Mouse (Mus musculus): ENCODE data around the gene Tmcc3.

Tmcc3 gene

DNA sequence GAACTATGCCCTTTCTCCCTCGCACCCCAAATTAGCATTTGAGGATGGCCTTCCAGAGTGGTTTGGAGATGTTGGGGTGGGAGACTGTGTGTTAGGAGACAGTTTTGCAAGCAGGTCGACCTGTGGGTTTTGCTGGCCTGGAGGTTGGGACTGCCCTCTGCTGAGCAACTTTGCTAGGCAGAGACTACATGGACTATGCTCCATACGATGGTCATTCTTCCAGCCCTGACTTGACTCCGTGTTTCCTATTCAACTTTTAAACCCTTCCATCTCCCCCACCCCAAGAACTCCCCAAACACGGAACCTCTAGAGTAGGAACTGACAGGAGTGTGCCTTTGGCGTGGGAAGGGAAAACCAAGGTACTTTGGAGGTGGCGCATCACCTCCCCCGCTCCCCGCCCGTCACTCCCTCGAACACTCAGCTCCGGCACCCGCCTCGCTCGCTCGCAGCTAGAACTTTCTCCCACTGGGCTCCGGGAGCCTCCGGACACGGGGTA lies at the start of gene Tmcc3:
Tmcc3 (plus strand) TSS at position 439 of the 496 bp plus-strand sequence.
- in situ Hi-C loops (cut with MboI; ENCODE audit: low pct_unique_long_range_greater_than_20kb in 1 of 2, low sequenced_read_pairs in 2 of 2, unreplicated experiment in 1 of 2) = no loop called here

DNA sequence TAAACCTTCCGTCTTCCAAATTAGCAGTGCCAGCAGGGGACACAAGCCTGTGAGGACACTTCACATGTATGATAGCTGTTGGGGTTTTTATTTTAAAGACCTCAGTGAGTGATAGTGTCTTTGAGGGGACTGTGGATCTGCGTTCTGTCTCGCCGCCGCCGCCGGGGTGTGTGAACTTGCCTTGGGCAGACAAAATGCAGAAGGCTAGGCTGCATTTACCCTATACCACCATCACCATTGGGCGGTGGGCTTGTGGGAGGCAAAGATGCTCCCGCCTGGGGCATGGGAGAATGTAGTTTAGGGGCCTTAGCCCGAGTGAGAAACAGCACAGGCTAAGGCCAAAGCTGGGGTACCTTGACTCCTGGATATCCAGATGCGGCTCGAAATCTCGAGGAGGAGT lies 49.1 kb upstream of the Tmcc3 start:
- in situ Hi-C loops (cut with MboI; ENCODE audit: low pct_unique_long_range_greater_than_20kb in 1 of 2, low sequenced_read_pairs in 2 of 2, unreplicated experiment in 1 of 2) = no loop called here

DNA sequence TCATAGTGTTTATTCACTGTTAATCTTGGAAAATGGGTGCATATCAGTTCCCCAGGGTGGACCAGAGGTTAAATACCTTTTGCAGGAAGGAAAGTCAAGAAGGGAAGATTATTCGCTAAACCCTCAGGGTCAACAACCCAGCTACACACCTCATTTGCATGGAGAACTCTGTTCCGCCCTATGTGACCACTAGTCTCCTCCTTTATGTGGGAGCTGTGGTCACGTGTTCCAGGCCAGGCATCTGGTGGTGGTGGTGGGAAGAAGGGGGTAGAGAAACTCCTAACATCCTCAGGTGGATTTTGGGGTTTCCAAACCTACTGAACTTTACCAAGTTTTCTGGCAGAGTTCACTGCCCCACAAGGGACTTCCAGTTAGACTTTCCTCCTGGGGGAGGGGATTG lies 48.5 kb upstream of the Tmcc3 start:
- in situ Hi-C loops (cut with MboI; ENCODE audit: low pct_unique_long_range_greater_than_20kb in 1 of 2, low sequenced_read_pairs in 2 of 2, unreplicated experiment in 1 of 2) = no loop called here

DNA sequence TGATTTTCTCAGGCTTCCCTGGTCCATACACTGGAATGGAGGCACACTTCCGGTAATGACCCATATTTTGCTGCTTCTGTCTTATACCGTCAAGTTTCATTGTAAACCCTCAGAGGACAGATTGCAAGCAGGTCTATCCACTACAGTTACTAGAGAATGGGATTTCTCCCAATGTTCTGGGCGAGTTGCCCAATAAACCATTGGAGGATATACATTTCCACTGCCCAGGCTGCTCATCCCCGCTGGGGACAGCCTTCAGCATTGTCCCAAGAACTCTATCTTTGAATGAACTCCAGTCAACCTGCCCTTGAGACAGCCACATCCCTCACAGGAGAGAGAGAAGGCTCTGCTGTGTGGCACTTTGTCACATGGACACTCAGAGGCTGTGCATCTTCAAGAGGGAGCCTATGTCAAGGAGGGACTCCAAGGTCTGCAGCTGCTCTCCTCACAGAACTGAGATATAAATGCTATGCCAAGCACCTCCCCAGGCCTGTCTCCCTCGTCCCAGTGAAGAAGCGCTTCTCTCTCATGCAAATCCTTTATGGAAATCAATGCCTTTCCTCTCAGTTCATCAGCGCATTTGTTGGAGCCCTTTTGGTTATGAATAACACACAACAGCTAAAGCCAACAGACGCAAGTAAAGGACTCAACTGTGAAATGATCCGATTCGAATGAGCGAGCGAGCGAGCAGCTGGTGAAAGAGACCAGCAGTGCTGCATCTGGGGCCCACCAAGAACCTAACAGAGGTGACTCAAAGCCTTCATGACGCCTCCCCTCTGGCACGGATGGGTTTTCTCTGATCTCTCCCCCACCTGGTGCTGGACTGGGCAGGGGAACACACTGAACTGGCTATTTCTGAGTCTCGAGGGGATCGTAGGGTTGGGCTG lies 45.9 kb upstream of the Tmcc3 start:
- in situ Hi-C loops (cut with MboI; ENCODE audit: low pct_unique_long_range_greater_than_20kb in 1 of 2, low sequenced_read_pairs in 2 of 2, unreplicated experiment in 1 of 2) = no loop called here

DNA sequence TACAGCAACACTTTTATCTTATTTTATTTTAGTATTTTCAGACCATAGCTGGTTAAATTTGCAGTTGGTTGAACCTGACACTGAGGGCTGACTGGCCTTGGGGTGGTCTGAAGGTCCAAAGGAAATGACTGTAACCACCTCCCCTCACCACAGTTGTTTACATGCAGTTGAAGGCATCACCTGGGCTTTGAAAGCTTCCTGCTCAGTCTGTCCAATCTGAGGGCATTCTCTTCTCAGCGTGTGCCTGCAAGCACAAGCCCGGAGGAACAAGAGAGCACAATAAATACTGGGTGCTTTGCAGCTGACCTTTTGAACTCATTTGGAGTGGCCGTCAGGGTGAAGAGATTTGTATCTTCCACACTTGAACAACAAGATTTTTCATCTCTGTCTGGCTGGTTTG lies 36.4 kb upstream of the Tmcc3 start:
- in situ Hi-C loops (cut with MboI; ENCODE audit: low pct_unique_long_range_greater_than_20kb in 1 of 2, low sequenced_read_pairs in 2 of 2, unreplicated experiment in 1 of 2) = no loop called here

DNA sequence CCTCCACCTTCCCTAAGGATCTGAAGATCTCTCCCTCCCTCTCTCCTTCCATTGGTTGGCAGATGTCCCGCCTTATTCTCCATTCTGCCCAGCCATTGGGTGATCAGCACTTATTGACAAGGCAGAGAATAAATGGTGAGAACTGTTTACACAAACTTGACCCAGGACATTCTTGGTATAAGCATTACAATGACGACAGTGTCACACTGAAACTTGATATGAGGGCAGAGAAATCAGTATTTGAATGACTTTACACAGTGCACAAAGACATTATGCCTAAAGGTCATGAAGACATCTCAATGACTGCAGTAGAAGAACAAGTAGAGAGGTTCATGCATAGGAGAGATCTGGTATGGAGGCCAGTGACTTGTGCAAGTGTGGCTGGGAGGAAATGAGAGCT lies 35.2 kb upstream of the Tmcc3 start:
- in situ Hi-C loops (cut with MboI; ENCODE audit: low pct_unique_long_range_greater_than_20kb in 1 of 2, low sequenced_read_pairs in 2 of 2, unreplicated experiment in 1 of 2) = no loop called here

- in situ Hi-C loops (cut with MboI; ENCODE audit: low pct_unique_long_range_greater_than_20kb in 1 of 2, low sequenced_read_pairs in 2 of 2, unreplicated experiment in 1 of 2) = no loop called here
These were observed 29.6 kb upstream of the Tmcc3 start for GRCm38 (mm10) chr10:94282179-94282578.

DNA sequence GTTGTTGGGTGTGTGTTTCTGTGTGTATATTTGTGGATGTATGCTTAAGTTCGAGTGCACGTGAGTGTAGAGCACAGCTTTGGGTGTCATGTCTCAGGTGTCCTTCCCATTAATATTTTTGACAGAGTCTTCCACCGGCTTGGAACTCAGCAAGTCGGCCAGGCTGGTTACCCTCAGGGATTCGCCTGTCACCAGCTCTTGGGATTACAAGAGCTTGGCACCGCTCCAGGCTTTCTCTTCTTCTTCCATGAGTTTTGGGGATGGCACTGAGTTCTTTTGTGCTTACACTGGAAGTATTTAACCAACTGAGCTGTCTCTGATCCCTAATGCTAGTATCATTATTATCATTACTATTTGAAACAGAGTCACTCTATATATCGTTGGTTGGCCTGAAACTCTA lies 29.0 kb upstream of the Tmcc3 start:
- in situ Hi-C loops (cut with MboI; ENCODE audit: low pct_unique_long_range_greater_than_20kb in 1 of 2, low sequenced_read_pairs in 2 of 2, unreplicated experiment in 1 of 2) = no loop called here

DNA sequence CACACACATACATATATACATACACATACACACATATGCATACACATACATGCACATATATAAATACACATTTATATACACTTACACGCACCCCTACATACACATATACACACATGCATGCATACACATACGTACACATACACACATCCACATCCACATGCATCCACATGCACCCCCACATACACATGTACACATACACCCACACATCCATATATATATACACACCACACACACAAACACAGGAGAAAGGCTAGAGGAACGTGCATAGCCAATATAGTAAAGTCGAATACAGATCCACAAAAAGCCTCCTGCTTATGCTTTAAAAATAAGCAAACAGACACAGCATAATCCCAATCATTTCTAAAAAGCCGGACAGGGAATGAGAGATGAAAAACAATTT lies 17.3 kb upstream of the Tmcc3 start:
- in situ Hi-C loops (cut with MboI; ENCODE audit: low pct_unique_long_range_greater_than_20kb in 1 of 2, low sequenced_read_pairs in 2 of 2, unreplicated experiment in 1 of 2) = no loop called here

DNA sequence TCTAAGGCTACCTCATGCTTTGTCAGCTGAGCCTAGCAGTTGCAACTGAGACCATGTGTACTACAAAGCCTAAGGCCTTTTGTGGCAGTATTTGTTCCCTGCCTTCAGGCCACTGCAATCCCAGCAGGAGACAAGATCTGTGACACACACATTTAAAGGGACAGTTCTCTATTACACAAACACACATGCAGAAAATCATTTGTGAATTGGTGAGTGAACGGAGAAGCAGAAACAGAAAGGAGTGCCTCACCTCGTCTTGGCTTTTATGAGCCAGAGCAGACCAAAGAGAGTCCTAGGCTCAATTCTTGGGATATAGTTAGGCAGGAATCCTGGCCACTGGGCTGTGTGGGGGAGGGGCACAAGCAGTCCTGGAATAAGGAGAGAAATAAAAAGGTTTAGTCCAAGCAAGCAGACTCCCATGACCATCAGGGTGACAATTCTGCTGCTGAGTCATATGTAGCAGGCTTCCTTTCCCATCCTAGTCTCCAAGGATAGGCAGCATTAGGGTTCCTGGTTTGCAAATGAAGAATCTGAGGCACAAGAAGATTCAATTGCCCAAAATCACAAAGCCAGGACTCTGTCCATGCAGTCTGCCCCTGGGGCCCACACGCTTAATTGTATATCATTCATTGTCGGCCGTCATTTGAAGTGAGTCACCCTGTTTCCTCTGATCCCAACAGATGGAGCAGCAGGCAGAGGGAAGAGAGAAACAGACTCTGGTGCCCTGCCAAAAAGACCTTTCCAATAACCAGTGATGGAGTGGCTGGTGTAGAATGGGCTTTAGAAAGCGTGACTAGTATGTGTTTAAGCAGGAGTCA lies 16.6 kb upstream of the Tmcc3 start:
- in situ Hi-C loops (cut with MboI; ENCODE audit: low pct_unique_long_range_greater_than_20kb in 1 of 2, low sequenced_read_pairs in 2 of 2, unreplicated experiment in 1 of 2) = no loop called here

GRCm38 (mm10) chr10:94295923-94296605 lies 15.7 kb upstream of the Tmcc3 start:
- in situ Hi-C loops (cut with MboI; ENCODE audit: low pct_unique_long_range_greater_than_20kb in 1 of 2, low sequenced_read_pairs in 2 of 2, unreplicated experiment in 1 of 2) = no loop called here

DNA sequence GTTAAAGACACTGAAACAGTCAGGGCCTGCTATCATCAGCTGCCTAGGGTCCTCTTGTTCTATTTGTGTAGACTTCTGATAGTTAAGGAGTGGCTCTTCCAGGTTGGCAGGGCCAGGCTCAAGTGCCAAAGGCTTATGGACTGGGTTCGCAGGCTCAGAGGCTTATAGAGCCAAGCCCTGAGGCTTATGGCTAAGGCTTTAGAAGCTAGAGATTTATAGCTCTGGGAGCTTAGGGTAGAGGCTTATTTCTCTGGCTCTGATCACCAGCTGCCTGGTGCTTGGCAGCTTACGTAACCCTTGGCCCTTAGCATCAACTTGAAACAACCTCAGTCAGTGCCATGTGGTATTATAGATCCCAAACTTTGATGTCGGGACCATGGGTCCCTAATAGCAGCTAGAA lies 13.3 kb upstream of the Tmcc3 start, which contains the start of gene Gm4792:
Gm4792 (minus strand) TSS at position 233 of the 400 bp plus-strand sequence.
- in situ Hi-C loops (cut with MboI; ENCODE audit: low pct_unique_long_range_greater_than_20kb in 1 of 2, low sequenced_read_pairs in 2 of 2, unreplicated experiment in 1 of 2) = no loop called here

DNA sequence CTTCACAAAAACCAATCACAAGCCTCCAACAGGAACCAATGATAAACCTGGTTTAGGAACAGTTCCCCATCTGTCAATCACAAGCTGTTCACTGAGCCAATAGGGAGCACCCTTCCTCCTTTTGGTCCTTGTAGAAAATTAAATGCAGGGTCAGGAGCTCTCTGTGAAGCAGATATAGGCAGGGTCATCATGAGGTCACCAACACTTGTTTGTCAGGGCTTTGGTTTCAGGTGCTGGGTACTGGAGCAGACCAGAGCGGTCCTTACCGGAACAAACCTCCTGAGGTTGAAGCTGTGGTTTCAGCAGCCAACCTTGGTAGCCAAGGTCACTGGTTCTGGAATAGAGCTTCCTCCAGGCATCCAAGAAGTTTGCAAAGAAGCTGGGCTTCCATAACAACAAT lies 12.4 kb upstream of the Tmcc3 start:
- in situ Hi-C loops (cut with MboI; ENCODE audit: low pct_unique_long_range_greater_than_20kb in 1 of 2, low sequenced_read_pairs in 2 of 2, unreplicated experiment in 1 of 2) = no loop called here

DNA sequence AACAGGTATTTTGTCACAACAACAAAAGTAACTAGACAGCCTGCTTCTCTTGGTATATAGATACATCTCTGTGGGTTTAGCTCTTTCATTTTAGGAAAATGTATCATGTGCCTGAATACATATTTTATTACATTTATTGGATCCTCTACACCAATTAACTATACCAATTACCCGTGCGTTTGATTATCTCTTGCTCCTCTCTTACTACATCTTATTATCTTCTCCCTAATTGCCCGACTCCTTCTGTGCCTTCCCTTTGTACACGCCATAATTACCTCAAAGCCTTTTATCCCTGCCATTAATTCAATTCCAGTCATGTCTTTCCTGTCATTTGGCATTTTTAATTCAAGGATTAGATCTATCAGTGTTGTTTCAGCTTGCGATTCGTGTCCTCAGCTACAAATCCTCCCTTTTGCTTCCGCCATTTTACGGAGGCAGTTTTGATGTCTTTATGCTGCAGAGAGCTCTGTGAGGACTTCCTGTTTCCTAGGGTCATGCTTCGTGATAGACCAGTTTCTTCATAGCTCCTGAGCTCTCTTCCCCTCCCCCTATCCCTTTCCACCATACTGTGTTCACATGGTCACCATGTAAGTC lies 7.6 kb upstream of the Tmcc3 start:
- in situ Hi-C loops (cut with MboI; ENCODE audit: low pct_unique_long_range_greater_than_20kb in 1 of 2, low sequenced_read_pairs in 2 of 2, unreplicated experiment in 1 of 2) = no loop called here

GRCm38 (mm10) chr10:94305526-94305925 lies 6.2 kb upstream of the Tmcc3 start:
- in situ Hi-C loops (cut with MboI; ENCODE audit: low pct_unique_long_range_greater_than_20kb in 1 of 2, low sequenced_read_pairs in 2 of 2, unreplicated experiment in 1 of 2) = no loop called here

- in situ Hi-C loops (cut with MboI; ENCODE audit: low pct_unique_long_range_greater_than_20kb in 1 of 2, low sequenced_read_pairs in 2 of 2, unreplicated experiment in 1 of 2) = no loop called here
These were observed 1.1 kb upstream of the Tmcc3 start for GRCm38 (mm10) chr10:94310499-94311267.

DNA sequence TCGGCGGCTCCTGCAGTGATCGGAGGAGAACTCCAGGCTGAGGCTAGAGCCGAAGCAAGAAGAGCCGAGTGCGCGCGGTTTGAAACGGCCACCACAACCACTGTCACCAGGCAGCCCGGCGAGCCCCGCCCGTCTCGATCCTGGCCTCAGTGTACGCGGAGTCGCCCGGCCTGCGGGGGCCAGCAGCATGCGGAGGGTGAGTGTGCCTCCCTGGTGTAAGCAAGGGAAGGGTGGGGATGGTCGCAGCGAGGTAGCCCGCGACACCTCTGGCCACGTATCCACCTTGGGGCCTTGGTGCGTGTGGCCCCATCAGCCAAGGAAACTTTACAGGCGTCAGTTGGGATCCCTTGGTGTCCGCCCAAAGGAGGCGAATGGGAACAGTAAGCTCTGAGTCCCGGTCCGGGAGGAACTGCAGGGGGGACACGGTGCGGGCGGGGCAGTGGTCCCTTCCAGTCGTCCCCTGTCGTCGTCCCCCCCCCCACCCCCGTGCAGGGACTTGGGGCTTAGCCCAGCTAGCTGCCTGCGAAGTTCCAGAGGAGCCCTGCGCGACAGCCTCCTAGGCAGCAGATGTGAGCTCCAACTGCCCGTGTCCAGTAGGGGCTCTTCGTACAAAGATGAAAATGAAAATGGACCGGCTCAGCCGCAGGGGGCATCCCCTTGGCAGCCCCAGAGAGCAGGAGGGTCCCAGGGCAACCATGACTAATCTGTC lies 412 bp downstream of the Tmcc3 start:
- in situ Hi-C loops (cut with MboI; ENCODE audit: low pct_unique_long_range_greater_than_20kb in 1 of 2, low sequenced_read_pairs in 2 of 2, unreplicated experiment in 1 of 2) = no loop called here
